Mouse (Mus musculus): ENCODE measurements around the gene Tmem79.
"Not testable (repeated sequence)": the region's sequence is repeated elsewhere in the genome, so short reads cannot be mapped to it uniquely, and the experiment has no call there.

Gene Tmem79

GRCm38 (mm10) chr3:88281141-88281916 is 54.6 kb downstream of the Tmem79 start:
- DNase-seq: not testable (repeated sequence)

- no peak for DNase-seq
These were observed 55.9 kb downstream of the Tmem79 start for GRCm38 (mm10) chr3:88280035-88280434.

All from kidney, adult 11 months (tissue).